Mouse (Mus musculus) forebrain, embryonic 14.5 days (tissue): Measurements from ENCODE around the gene Pole. TPM values are rescaled to one million over a fixed set of nuclear protein-coding genes. Genes with fewer than 3 reads are reported as not detected.

Experiments used
- ATAC-seq: fragments of 200-750 bp; cut with Nextera tagmentation; 2 replicates; pipeline ENCODE4 v1.8.0; 2017; ENCODE audit warnings: mild to moderate bottlenecking, moderate library complexity
- DNase-seq: peaks from one replicate; pipeline ENCODE4 v3.0.0-alpha.2; 2015; ENCODE audit warnings: low spot score
- H3K27ac ChIP-seq: fragments of 300-500 bp; sonication (generic); 2 replicates; pipeline ENCODE4 v1.5.1; 2014; ENCODE audit warnings: low read depth, mild to moderate bottlenecking, control low read depth, low read length, moderate library complexity
- H3K27me3 ChIP-seq: fragments of 300-500 bp; sonication (generic); replicated peaks from 2 replicates; pipeline ENCODE4 v1.6.1; 2014; ENCODE audit warnings: low read length, control low read depth, mixed read lengths; ENCODE audit not compliant: control insufficient read depth, insufficient read depth
- H3K36me3 ChIP-seq: fragments of 300-500 bp; sonication (generic); 2 replicates; pipeline ENCODE4 v1.6.1; 2014; ENCODE audit warnings: low read length, control low read depth; ENCODE audit not compliant: control insufficient read depth, insufficient read depth
- H3K4me1 ChIP-seq: fragments of 300-500 bp; sonication (generic); 2 replicates; pipeline ENCODE4 v1.6.1; 2014; ENCODE audit warnings: antibody characterized with exemption, low read length, control low read depth; ENCODE audit not compliant: control insufficient read depth, insufficient read depth
- H3K4me2 ChIP-seq: fragments of 300-500 bp; sonication (generic); 2 replicates; pipeline ENCODE4 v1.6.1; 2014; ENCODE audit warnings: mild to moderate bottlenecking, control low read depth, low read length
- H3K4me3 ChIP-seq: fragments of 300-500 bp; sonication (generic); 2 replicates; pipeline ENCODE4 v1.5.1; 2014; ENCODE audit warnings: low read depth, low read length, control low read depth
- H3K9ac ChIP-seq: fragments of 300-500 bp; sonication (generic); 2 replicates; pipeline ENCODE4 v1.6.1; 2014; ENCODE audit warnings: mild to moderate bottlenecking, low read length, control low read depth, moderate library complexity
- H3K9me3 ChIP-seq: fragments of 300-500 bp; sonication (generic); replicated peaks from 2 replicates; pipeline ENCODE4 v1.6.1; 2016; ENCODE audit warnings: low read length, control low read depth, mixed read lengths; ENCODE audit not compliant: control insufficient read depth
- WGBS: fragments of 180-500 bp; shearing (Covaris S2); extraction: QIAGEN DNeasy Blood & Tissue Kit; methylation state at CpG from one replicate; pipeline ENCODE4 v1.1.7; 2014; 5-methylcytosine and 5-hydroxymethylcytosine counted together
- polyA plus RNA-seq: library from polyadenylated mRNA; unstranded; fragments of >200 nt; fragmentation: Nextera tagmentation; extraction: Ambion mirVana; gene quantifications from 2 replicates; pipeline ENCODE4 v1.2.1, GENCODE M21; 2014

The Pole gene
- 12.2 and 15.1 TPM in 2 replicates for polyA plus RNA-seq

DNA sequence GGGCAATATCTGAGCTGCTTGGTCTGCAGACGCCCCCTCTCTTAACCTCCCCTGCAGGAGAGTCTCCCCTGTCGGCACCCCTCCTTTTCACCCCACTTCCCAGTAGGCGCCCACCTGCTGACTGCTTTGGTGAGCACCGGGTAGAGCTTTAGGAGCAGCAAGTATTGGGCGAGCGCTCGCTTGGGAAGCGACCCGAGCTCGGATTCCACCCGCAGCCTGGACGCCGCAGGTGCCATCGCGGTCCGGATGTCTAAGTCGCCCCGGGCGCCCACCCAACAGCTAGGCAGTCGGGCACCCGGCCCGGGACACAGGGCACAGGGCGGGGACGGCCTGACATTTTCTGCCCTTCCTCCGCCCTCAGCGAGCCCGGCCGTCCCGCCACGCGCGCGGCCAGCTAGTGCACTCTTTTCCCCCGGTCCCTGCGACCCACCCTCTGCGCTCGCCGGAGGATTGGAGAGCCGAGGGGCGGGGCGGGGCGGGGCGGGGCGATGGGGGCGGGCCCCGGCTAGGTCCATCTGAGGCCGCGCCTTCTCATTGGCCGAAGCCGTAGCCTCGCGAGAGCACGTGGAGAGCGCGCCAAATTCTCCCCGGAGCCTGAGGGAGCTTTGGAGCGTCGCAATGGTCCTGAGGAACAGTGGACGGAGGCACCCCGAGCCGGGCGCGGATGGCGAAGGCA, at the start of gene Pole, which contains the start of gene Pxmp2:
Pole (plus strand) TSS at position 537 of the 676 bp plus-strand sequence.
Pxmp2 (minus strand) TSS at position 417 of the 676 bp plus-strand sequence.
- WGBS = under 1% methylated on average over 64 of the region's 64 CpGs

DNA sequence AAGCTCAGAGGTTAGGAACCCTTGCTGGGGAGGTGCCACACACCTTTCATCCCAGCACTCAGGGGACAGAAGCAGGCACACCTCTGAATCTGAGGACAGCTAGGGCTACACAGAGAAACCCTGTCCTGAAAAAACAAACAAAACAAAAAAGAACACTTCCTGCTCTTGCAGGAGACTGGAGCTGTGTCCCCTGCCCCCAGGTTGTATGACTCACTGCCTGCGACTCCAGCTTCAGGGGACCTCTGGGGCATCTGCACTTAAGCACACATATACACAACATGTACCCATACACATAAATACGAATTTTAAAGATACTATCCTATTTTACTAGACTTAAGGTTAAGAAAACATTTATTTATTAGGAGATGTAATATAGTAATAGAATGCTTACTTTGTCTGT, 42.0 kb upstream of the Pole start:
- ATAC-seq (no peak), DNase-seq (no peak)
- Histone ChIP-seq H3K4me2 (no peak overlapping the region), H3K27me3 (no peaks in the 10 kb centered on the region), H3K27ac (no peak overlapping the region), H3K4me1 (no peaks in the 10 kb centered on the region), H3K36me3 (peaks cover 85% of the 10 kb centered on the region), H3K4me3 (no peak overlapping the region), H3K9ac (no peak overlapping the region), H3K9me3 (no peaks in the 10 kb centered on the region)
- 89% methylated on average over 2 of the region's 2 CpGs for WGBS

More for the DNA sequence above, at the start of gene Pole, which contains the start of gene Pxmp2:
- Histone ChIP-seq H3K4me2 (peak within 1 kb of the TSS; percentile 80), H3K36me3 (peaks cover 13% of the 10 kb centered on the region), H3K4me3 (peak within 1 kb of the TSS; percentile 68), H3K27ac (0 out of 2 replicates have a peak within 1 kb of the TSS, but pooled peaks have one; percentile 44), H3K4me1 (peaks cover 3% of the 10 kb centered on the region; the same call in 1 of the 2 replicates), H3K9me3 (no peaks in the 10 kb centered on the region), H3K9ac (peak within 1 kb of the TSS; percentile 72), H3K27me3 (0 out of 2 replicates have a peak, but pooled peaks cover 11% of the 10 kb centered on the region)
- DNase-seq (peak; percentile 96), ATAC-seq (peak; percentile 99)

DNA sequence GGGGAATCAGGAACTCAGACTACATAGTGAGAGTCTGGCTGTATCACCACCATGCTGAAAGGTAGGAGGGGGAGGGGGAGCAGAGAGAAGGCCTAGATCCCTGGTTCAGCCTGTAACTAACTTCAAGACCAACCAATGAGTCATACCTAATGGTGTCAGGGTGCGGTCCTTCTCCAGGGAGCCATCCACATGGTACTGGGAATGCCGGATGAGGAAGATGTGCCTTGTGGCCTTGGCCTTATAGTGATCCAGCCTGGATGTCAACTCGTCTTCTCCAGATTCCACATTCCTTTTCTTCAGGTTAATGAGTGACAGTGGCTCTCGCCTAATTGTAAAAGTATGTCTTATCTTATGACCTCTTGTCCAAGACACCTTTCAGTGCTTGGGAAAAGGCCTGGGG, 19.2 kb upstream of the Pole start:
- DNase-seq (no peak), ATAC-seq (no peak)
- Histone ChIP-seq H3K4me1 (peaks cover 9% of the 10 kb centered on the region), H3K4me3 (no peak overlapping the region), H3K36me3 (peaks cover 29% of the 10 kb centered on the region), H3K9me3 (no peaks in the 10 kb centered on the region), H3K4me2 (no peak overlapping the region), H3K27ac (no peak overlapping the region), H3K9ac (no peak overlapping the region), H3K27me3 (no peaks in the 10 kb centered on the region)
- 98% methylated on average over 4 of the region's 4 CpGs for WGBS

DNA sequence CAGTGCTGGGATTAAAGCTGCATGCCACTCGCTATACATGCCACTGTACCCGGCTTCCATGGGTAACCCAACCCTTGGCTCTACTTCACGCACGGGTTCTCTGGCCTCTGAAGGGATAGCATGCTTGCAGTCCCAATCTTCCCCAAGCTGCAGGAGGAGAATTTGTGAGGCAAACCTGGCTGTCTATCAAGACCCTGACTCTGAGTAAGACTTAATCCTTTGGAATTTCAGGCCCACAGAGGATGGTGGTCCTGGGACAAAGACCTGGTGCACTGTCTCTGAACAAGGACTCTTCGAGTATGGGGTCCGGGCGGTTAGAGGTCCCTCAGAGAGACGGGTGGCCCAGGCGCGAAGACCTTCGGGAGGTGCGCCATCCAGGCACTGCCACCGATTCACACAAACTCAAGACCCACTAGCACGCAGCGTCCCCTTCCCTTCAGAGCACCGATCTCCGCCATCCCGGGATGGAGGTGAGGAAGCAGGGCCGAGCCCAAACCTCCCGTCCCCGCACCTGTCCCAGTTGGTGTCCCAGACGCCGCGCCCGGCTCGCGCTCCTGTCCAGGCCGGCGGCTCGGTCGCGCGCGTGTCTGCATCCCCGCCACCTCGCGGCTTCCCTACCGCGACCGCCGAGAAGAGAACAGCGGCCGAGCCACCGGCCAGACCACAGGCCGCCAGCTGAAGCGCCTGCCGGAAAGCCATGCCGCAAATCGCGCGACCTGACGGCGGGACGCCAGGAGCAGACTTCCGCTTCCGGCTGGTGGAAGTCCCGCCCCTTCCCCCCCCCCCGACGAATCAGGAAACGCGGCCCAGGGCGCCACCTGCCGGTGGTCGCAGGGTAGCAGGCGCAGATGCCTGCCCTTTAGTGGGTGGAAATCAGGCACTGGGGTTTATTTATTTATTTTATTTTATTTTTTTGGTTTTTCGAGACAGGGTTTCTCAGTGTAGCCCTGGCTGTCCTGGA, 16.7 kb upstream of the Pole start, which contains the start of gene Pgam5:
Pgam5 (minus strand) TSS at position 773 of the 961 bp plus-strand sequence.
- peaks cover 26% of the 10 kb centered on the region for H3K36me3 ChIP-seq
- under 1% methylated on average over 65 of the region's 66 CpGs for WGBS
- H3K9me3 ChIP-seq = no peaks in the 10 kb centered on the region
- H3K27ac ChIP-seq = peak within 1 kb of the TSS; percentile 33; the same call in 1 of the 2 replicates
- no peaks in the 10 kb centered on the region for H3K27me3 ChIP-seq
- DNase-seq = peak; percentile 91
- ATAC-seq = peak; percentile 94
- H3K9ac ChIP-seq = peak within 1 kb of the TSS; percentile 92
- H3K4me3 ChIP-seq = peak within 1 kb of the TSS; percentile 95
- peak within 1 kb of the TSS; percentile 96 for H3K4me2 ChIP-seq
- H3K4me1 ChIP-seq = peaks cover 9% of the 10 kb centered on the region

DNA sequence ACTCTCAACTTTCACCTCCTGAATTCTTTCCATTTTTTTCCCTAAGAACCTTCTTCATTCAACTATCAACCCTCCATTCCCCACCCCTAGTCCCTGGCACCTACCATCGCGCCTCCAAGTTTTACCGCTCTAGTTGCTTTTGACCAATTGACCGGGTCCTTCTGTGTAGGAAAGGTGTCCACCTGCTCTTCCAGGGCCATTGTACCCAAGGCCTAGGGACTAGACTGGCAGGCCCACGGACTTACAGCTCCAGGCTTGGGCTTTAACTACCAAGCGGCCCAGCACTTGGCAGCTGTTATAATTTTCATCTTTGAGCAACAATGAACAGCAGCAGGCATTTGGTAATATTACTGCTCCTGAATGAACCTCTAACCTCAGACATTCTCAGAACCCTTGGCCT, 15.9 kb upstream of the Pole start:
- no peaks in the 10 kb centered on the region for H3K9me3 ChIP-seq
- no peak overlapping the region for H3K4me2 ChIP-seq
- H3K4me3 ChIP-seq = no peak overlapping the region
- no peak overlapping the region for H3K27ac ChIP-seq
- no peaks in the 10 kb centered on the region for H3K27me3 ChIP-seq
- peaks cover 9% of the 10 kb centered on the region for H3K4me1 ChIP-seq
- no peak for DNase-seq
- peaks cover 18% of the 10 kb centered on the region for H3K36me3 ChIP-seq
- WGBS = 93% methylated on average over 6 of the region's 6 CpGs
- ATAC-seq = peak; percentile 27; the same call in 1 of the 2 replicates
- H3K9ac ChIP-seq = no peak overlapping the region

DNA sequence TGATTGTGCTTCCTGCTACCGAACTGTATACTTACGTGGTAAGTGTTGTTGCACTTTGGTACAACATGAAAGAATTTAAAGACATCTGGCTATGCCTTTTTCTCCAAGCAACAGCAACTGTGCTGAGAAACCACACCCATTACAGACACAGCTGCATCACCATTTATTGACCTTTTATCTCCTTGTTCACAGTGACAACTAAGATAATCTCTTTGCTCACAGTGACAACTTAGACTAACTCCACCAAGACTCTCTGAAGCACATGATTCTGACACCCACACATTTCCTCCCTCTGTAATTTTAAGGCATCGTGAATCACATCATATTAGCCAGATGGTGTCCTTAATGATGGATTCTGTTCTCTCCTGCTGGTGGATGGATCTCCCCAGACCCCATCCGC, 12.0 kb upstream of the Pole start:
- WGBS = 77% methylated on average over 4 of the region's 4 CpGs
- H3K36me3 ChIP-seq = no peaks in the 10 kb centered on the region
- H3K9ac ChIP-seq = no peak overlapping the region
- DNase-seq = no peak
- ATAC-seq = no peak
- H3K27ac ChIP-seq = no peak overlapping the region
- H3K4me3 ChIP-seq = no peak overlapping the region
- peaks cover under 1% of the 10 kb centered on the region for H3K4me1 ChIP-seq
- no peaks in the 10 kb centered on the region for H3K27me3 ChIP-seq
- no peak overlapping the region for H3K4me2 ChIP-seq
- no peaks in the 10 kb centered on the region for H3K9me3 ChIP-seq

DNA sequence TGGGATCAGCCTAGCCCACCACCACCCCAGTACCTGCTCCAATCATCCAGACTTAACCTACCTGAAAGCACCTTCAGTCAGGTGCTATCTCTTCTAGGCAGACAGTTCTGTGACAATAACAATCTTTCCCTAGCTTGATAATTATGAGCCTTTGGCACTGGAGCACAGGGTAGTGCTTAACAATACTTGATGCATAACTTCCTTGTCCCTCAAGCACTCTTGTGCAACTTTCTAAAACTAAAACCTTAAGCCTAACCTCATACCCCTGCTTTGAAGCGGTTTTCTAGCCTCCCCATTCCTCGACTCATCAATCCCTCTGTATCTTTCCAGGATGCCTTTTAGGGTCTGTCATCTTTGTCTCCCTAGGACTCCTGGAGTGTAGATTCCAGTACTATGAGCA, 11.3 kb upstream of the Pole start:
- Histone ChIP-seq H3K9ac (no peak overlapping the region), H3K4me2 (no peak overlapping the region), H3K4me3 (no peak overlapping the region), H3K27me3 (no peaks in the 10 kb centered on the region), H3K9me3 (no peaks in the 10 kb centered on the region), H3K36me3 (no peaks in the 10 kb centered on the region), H3K27ac (no peak overlapping the region), H3K4me1 (no peaks in the 10 kb centered on the region)
- DNase-seq (no peak), ATAC-seq (no peak)
- 63% methylated on average over 2 of the region's 2 CpGs for WGBS

DNA sequence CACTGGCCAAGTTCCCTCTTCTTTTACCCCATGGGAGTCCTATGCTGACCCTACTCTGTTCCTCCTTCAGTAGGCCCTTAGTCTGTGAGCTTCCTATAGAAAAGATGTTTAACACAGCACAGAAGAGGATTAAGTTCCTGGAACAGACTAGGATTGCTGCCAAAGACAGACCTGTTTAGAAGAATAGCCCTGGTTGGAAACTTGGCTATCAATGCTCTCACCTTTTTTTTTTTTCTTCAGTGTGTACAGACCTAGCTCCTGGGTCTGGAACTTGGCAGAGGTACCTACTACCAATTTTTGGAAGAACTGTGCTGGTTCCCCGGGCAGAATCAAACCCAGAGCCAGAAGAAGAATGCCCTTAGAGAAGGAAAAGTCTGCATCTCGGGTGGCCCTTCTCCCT, 9.7 kb upstream of the Pole start:
- H3K27me3 ChIP-seq = no peaks in the 10 kb centered on the region
- 75% methylated on average over 2 of the region's 2 CpGs for WGBS
- H3K4me1 ChIP-seq = no peaks in the 10 kb centered on the region
- no peak overlapping the region for H3K9ac ChIP-seq
- ATAC-seq = no peak
- no peak overlapping the region for H3K4me3 ChIP-seq
- H3K9me3 ChIP-seq = no peaks in the 10 kb centered on the region
- H3K36me3 ChIP-seq = no peaks in the 10 kb centered on the region
- no peak overlapping the region for H3K4me2 ChIP-seq
- DNase-seq = no peak
- H3K27ac ChIP-seq = no peak overlapping the region
